Mouse (Mus musculus): ENCODE results near the gene Ctsd.

DNA sequence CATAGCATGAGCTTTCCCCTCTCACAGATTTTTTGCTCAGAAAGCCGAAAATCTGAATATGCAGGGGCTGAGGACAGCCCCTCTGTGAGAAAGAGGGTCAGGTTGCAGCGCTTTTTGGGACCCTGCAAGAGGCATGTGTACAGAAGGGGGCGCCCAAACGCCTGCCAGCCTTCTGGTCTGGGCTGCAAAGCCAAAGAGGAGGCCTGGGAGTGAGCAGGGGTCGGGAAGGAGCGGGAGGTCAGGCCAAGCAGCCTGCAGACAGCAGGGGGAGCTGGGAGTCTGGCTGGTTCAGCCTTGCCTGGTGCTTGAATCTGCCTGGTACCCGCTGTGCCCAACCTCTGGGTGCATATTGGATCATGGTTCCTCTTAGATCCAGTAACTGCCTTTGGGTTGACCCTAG, 40.4 kb upstream of the Ctsd start:
- TF ChIP-seq CTCF (IDR thresholded peaks at IDR 0.05; ENCODE audit: extremely low read depth, insufficient read length, insufficient replicate concordance, low read depth, low read length) (no peak), POLR2A (IDR thresholded peaks at IDR 0.05; ENCODE audit: low read depth, low read length) (no peak)

Data from small intestine, adult 2 months (tissue).